Mouse (Mus musculus): ENCODE measurements at regions not wholly inside any gene's neighbourhood (a gene's known extent, or its start where the extent isn't known, plus 50 kb on each side); places are given as distances from the start of the nearest gene placed in this dataset.

DNA sequence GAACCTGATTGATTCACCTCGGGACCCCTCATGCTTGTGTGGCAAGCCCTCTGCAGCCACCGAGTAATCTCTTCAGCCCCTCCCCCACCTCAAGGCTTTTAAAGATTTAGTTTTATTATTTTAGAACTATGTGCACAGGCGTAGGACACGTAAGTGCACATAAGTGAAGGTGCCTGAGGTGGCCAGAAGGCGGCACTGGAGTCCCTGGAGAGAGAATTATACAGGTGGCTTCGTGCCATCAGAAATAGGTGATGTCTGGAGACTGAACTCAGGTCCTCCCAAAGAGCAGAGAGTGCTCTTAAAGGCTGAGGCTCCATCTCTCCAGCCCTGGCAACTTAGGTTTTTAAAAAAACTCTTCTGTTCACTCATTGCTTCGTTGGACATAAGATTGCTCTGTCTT lies 78.7 kb upstream of the Gm6793 start:
- Histone ChIP-seq H3K36me3 (ENCODE audit: control insufficient read depth, insufficient read depth, low read length) (no peaks in the 10 kb centered on the region), H3K4me3 (ENCODE audit: low read depth, low read length) (no peak overlapping the region), H3K27ac (ENCODE audit: low read depth) (no peak overlapping the region), H3K4me1 (replicated peaks; ENCODE audit: control insufficient read depth, insufficient read depth, low read length) (no peaks in the 10 kb centered on the region), H3K9me3 (ENCODE audit: control insufficient read depth, low read length) (no peaks in the 10 kb centered on the region), H3K9ac (ENCODE audit: low read length) (no peak overlapping the region), H3K27me3 (replicated peaks; ENCODE audit: control insufficient read depth, insufficient read depth, low read length) (no peaks in the 10 kb centered on the region), H3K4me2 (ENCODE audit: low read length) (no peak overlapping the region)
- no peak for DNase-seq (ENCODE audit: low spot score)
- no peak for ATAC-seq (replicated peaks; ENCODE audit: low FRiP score, low TSS enrichment, low read depth)
- 61% methylated on average over 7 of the region's 7 CpGs for WGBS

- 54% methylated on average over 3 of the region's 3 CpGs for WGBS
- Histone ChIP-seq H3K9me3 (ENCODE audit: control insufficient read depth, low read length) (no peaks in the 10 kb centered on the region), H3K36me3 (ENCODE audit: control insufficient read depth, insufficient read depth, low read length) (no peaks in the 10 kb centered on the region), H3K27ac (ENCODE audit: low read depth) (no peak overlapping the region), H3K9ac (ENCODE audit: low read length) (no peak overlapping the region), H3K4me2 (ENCODE audit: low read length) (no peak overlapping the region), H3K4me3 (ENCODE audit: low read depth, low read length) (no peak overlapping the region), H3K27me3 (replicated peaks; ENCODE audit: control insufficient read depth, insufficient read depth, low read length) (no peaks in the 10 kb centered on the region), H3K4me1 (replicated peaks; ENCODE audit: control insufficient read depth, insufficient read depth, low read length) (no peaks in the 10 kb centered on the region)
- ATAC-seq (replicated peaks; ENCODE audit: low FRiP score, low TSS enrichment, low read depth) (no peak), DNase-seq (ENCODE audit: low spot score) (no peak)
Observed at GRCm38 (mm10) chr8:112092831-112093230, 78.0 kb upstream of the Gm6793 start.

GRCm38 (mm10) chr8:112078621-112079020 lies 63.8 kb upstream of the Gm6793 start:
- Histone ChIP-seq H3K4me2 (ENCODE audit: low read length) (no peak overlapping the region), H3K9ac (ENCODE audit: low read length) (no peak overlapping the region), H3K27ac (ENCODE audit: low read depth) (no peak overlapping the region), H3K27me3 (replicated peaks; ENCODE audit: control insufficient read depth, insufficient read depth, low read length) (no peaks in the 10 kb centered on the region), H3K36me3 (ENCODE audit: control insufficient read depth, insufficient read depth, low read length) (no peaks in the 10 kb centered on the region), H3K9me3 (ENCODE audit: control insufficient read depth, low read length) (no peaks in the 10 kb centered on the region), H3K4me1 (replicated peaks; ENCODE audit: control insufficient read depth, insufficient read depth, low read length) (no peaks in the 10 kb centered on the region), H3K4me3 (ENCODE audit: low read depth, low read length) (no peak overlapping the region)
- ATAC-seq (replicated peaks; ENCODE audit: low FRiP score, low TSS enrichment, low read depth): no peak
- DNase-seq (ENCODE audit: low spot score): no peak
- WGBS: 81% methylated on average over 10 of the region's 10 CpGs

- no peaks in the 10 kb centered on the region for H3K27me3 ChIP-seq (replicated peaks; ENCODE audit: control insufficient read depth, insufficient read depth, low read length)
- ATAC-seq (replicated peaks; ENCODE audit: low FRiP score, low TSS enrichment, low read depth): no peak
- no peak overlapping the region for H3K4me3 ChIP-seq (ENCODE audit: low read depth, low read length)
- no peaks in the 10 kb centered on the region for H3K36me3 ChIP-seq (ENCODE audit: control insufficient read depth, insufficient read depth, low read length)
- 84% methylated on average over 14 of the region's 14 CpGs for WGBS
- no peak overlapping the region for H3K27ac ChIP-seq (ENCODE audit: low read depth)
- H3K9me3 ChIP-seq (ENCODE audit: control insufficient read depth, low read length): no peaks in the 10 kb centered on the region
- H3K4me2 ChIP-seq (ENCODE audit: low read length): no peak overlapping the region
- H3K9ac ChIP-seq (ENCODE audit: low read length): no peak overlapping the region
- no peaks in the 10 kb centered on the region for H3K4me1 ChIP-seq (replicated peaks; ENCODE audit: control insufficient read depth, insufficient read depth, low read length)
- DNase-seq (ENCODE audit: low spot score): no peak
Observed at GRCm38 (mm10) chr8:112072205-112072604, 57.4 kb upstream of the Gm6793 start.

DNA sequence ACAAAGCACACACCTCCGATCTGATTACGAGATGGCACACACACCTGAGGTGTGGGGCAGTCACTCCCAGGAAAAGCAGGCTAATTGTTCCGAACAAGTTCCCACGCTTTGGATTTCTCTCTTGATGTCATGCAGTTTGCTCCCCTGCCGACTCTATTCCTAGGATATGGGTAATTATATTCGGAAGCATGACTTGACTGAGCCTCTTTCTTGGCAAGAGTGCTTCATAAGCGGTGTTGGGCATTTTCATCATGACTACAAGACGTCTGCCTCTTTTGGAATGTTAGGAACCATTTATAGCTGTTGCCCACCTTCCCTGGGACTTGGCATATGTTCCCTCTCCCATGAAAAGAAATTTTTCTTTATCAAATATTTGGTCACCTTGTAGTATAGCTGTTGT lies 55.4 kb upstream of the Gm6793 start:
- Histone ChIP-seq H3K27me3 (replicated peaks; ENCODE audit: control insufficient read depth, insufficient read depth, low read length) (no peaks in the 10 kb centered on the region), H3K36me3 (ENCODE audit: control insufficient read depth, insufficient read depth, low read length) (no peaks in the 10 kb centered on the region), H3K4me1 (replicated peaks; ENCODE audit: control insufficient read depth, insufficient read depth, low read length) (no peaks in the 10 kb centered on the region), H3K4me2 (ENCODE audit: low read length) (no peak overlapping the region), H3K9ac (ENCODE audit: low read length) (no peak overlapping the region), H3K9me3 (ENCODE audit: control insufficient read depth, low read length) (no peaks in the 10 kb centered on the region), H3K4me3 (ENCODE audit: low read depth, low read length) (no peak overlapping the region), H3K27ac (ENCODE audit: low read depth) (no peak overlapping the region)
- ATAC-seq (replicated peaks; ENCODE audit: low FRiP score, low TSS enrichment, low read depth): no peak
- WGBS: 89% methylated on average over 8 of the region's 8 CpGs
- no peak for DNase-seq (ENCODE audit: low spot score)

Data from intestine, embryonic 14.5 days (tissue).